Mouse (Mus musculus) intestine, embryonic 15.5 days (tissue): ENCODE results near the gene Gm15737. TPM values are rescaled to one million over a fixed set of nuclear protein-coding genes. Genes with fewer than 3 reads are reported as not detected.
A peak's percentile ranks its signal among the peaks of the same experiment; 100 is the strongest.

Experiments used
- ATAC-seq: fragments of 200-750 bp; cut with Nextera tagmentation; 2 replicates; pipeline ENCODE4 v1.8.0; 2017; ENCODE audit warnings: moderate TSS enrichment, moderate library complexity
- H3K27ac ChIP-seq: fragments of 300-500 bp; sonication (generic); 2 replicates; pipeline ENCODE4 v1.5.1; 2015; ENCODE audit warnings: mild to moderate bottlenecking, inconsistent platforms
- H3K27me3 ChIP-seq: fragments of 300-500 bp; sonication (generic); replicated peaks from 2 replicates; pipeline ENCODE4 v1.6.1; 2015; ENCODE audit warnings: inconsistent platforms
- H3K36me3 ChIP-seq: fragments of 300-500 bp; sonication (generic); 2 replicates; pipeline ENCODE4 v1.6.1; 2015; ENCODE audit warnings: inconsistent platforms
- H3K4me1 ChIP-seq: fragments of 300-500 bp; sonication (generic); replicated peaks from 2 replicates; pipeline ENCODE4 v1.6.1; 2015; ENCODE audit warnings: inconsistent platforms
- H3K4me2 ChIP-seq: fragments of 300-500 bp; sonication (generic); replicated peaks from 2 replicates; pipeline ENCODE4 v1.6.1; 2015; ENCODE audit warnings: mild to moderate bottlenecking, inconsistent platforms
- H3K4me3 ChIP-seq: fragments of 300-500 bp; sonication (generic); replicated peaks from 2 replicates; pipeline ENCODE4 v1.5.1; 2015; ENCODE audit warnings: inconsistent platforms
- H3K9ac ChIP-seq: fragments of 300-500 bp; sonication (generic); 2 replicates; pipeline ENCODE4 v1.6.1; 2015; ENCODE audit warnings: inconsistent platforms
- H3K9me3 ChIP-seq: fragments of 300-500 bp; sonication (generic); 2 replicates; pipeline ENCODE4 v1.6.1; 2016; ENCODE audit warnings: inconsistent platforms
- WGBS: fragments of 180-500 bp; shearing (Covaris S2); methylation state at CpG from one replicate; pipeline ENCODE4 v1.1.7; 2015; 5-methylcytosine and 5-hydroxymethylcytosine counted together
- polyA plus RNA-seq: library from polyadenylated mRNA; unstranded; fragments of >200 nt; fragmentation: Nextera tagmentation; extraction: Ambion mirVana; gene quantifications from 2 replicates; pipeline ENCODE4 v1.2.1, GENCODE M21; 2015

Gene Gm15737
- polyA plus RNA-seq, 1 experiment from 2014 or later, result 0.08 TPM

GRCm38 (mm10) chr6:92850250-92850649, 18.9 kb upstream of the Gm15737 start:
- peak; percentile 66 for ATAC-seq
- 41% methylated on average over 5 of the region's 5 CpGs for WGBS
- H3K27me3 ChIP-seq, result no peaks in the 10 kb centered on the region
- H3K36me3 ChIP-seq, result no peaks in the 10 kb centered on the region
- no peak overlapping the region for H3K4me3 ChIP-seq
- H3K4me1 ChIP-seq, result no peaks in the 10 kb centered on the region
- no peak overlapping the region for H3K27ac ChIP-seq
- no peak overlapping the region for H3K4me2 ChIP-seq
- no peak overlapping the region for H3K9ac ChIP-seq
- H3K9me3 ChIP-seq, result no peaks in the 10 kb centered on the region

GRCm38 (mm10) chr6:92854873-92855272, 14.3 kb upstream of the Gm15737 start:
- Histone ChIP-seq H3K4me2 (no peak overlapping the region), H3K36me3 (no peaks in the 10 kb centered on the region), H3K27ac (no peak overlapping the region), H3K9me3 (no peaks in the 10 kb centered on the region), H3K4me3 (no peak overlapping the region), H3K4me1 (no peaks in the 10 kb centered on the region), H3K27me3 (no peaks in the 10 kb centered on the region), H3K9ac (no peak overlapping the region)
- ATAC-seq, result no peak
- WGBS, result 73% methylated on average over 4 of the region's 4 CpGs

GRCm38 (mm10) chr6:92857761-92858160, 11.4 kb upstream of the Gm15737 start:
- Histone ChIP-seq H3K9me3 (no peaks in the 10 kb centered on the region), H3K36me3 (no peaks in the 10 kb centered on the region), H3K4me3 (no peak overlapping the region), H3K27ac (no peak overlapping the region), H3K4me1 (no peaks in the 10 kb centered on the region), H3K4me2 (no peak overlapping the region), H3K27me3 (no peaks in the 10 kb centered on the region), H3K9ac (no peak overlapping the region)
- no peak for ATAC-seq
- 91% methylated on average over 13 of the region's 13 CpGs for WGBS

- no peaks in the 10 kb centered on the region for H3K36me3 ChIP-seq
- H3K9me3 ChIP-seq, result no peaks in the 10 kb centered on the region
- no peaks in the 10 kb centered on the region for H3K4me1 ChIP-seq
- no peak overlapping the region for H3K4me3 ChIP-seq
- H3K27ac ChIP-seq, result no peak overlapping the region
- ATAC-seq, result no peak
- H3K27me3 ChIP-seq, result no peaks in the 10 kb centered on the region
- 81% methylated on average over 12 of the region's 12 CpGs for WGBS
- H3K9ac ChIP-seq, result no peak overlapping the region
- no peak overlapping the region for H3K4me2 ChIP-seq
These were observed 10.2 kb upstream of the Gm15737 start for GRCm38 (mm10) chr6:92858721-92859510.

GRCm38 (mm10) chr6:92860285-92860912, 8.8 kb upstream of the Gm15737 start:
- H3K9ac ChIP-seq, result no peak overlapping the region
- H3K36me3 ChIP-seq, result no peaks in the 10 kb centered on the region

GRCm38 (mm10) chr6:92862599-92862998, 6.6 kb upstream of the Gm15737 start:
- Histone ChIP-seq H3K27me3 (no peaks in the 10 kb centered on the region), H3K4me3 (no peak overlapping the region), H3K36me3 (no peaks in the 10 kb centered on the region), H3K9ac (no peak overlapping the region), H3K9me3 (no peaks in the 10 kb centered on the region), H3K27ac (no peak overlapping the region), H3K4me2 (no peak overlapping the region), H3K4me1 (no peaks in the 10 kb centered on the region)
- ATAC-seq, result no peak
- whole genome bisulfite sequencing, result 72% methylated on average over 9 of the region's 9 CpGs

More at GRCm38 (mm10) chr6:92860285-92860912, 8.8 kb upstream of the Gm15737 start:
- H3K9me3 ChIP-seq, result no peaks in the 10 kb centered on the region
- H3K27ac ChIP-seq, result no peak overlapping the region
- WGBS, result 57% methylated on average over 5 of the region's 5 CpGs
- no peak overlapping the region for H3K4me3 ChIP-seq
- H3K4me1 ChIP-seq, result no peaks in the 10 kb centered on the region
- H3K27me3 ChIP-seq, result no peaks in the 10 kb centered on the region
- no peak overlapping the region for H3K4me2 ChIP-seq
- peak; percentile 69; the same call in 1 of the 2 replicates for ATAC-seq

GRCm38 (mm10) chr6:92869582-92870219, 544 bp downstream of the Gm15737 start:
- H3K4me2 ChIP-seq, result peak overlapping the region; percentile 14; the same call in 1 of the 2 replicates
- no peak overlapping the region for H3K4me3 ChIP-seq
- peak; percentile 84 for ATAC-seq
- 30% methylated on average over 16 of the region's 16 CpGs for WGBS
- H3K4me1 ChIP-seq, result peaks cover 11% of the 10 kb centered on the region; the same call in 1 of the 2 replicates
- H3K27ac ChIP-seq, result peak overlapping the region; percentile 88
- H3K36me3 ChIP-seq, result no peaks in the 10 kb centered on the region
- H3K27me3 ChIP-seq, result no peaks in the 10 kb centered on the region
- H3K9me3 ChIP-seq, result no peaks in the 10 kb centered on the region
- H3K9ac ChIP-seq, result 0 out of 2 replicates have a peak overlapping the region, but pooled peaks have one; percentile 6

GRCm38 (mm10) chr6:92871813-92872212, 2.7 kb downstream of the Gm15737 start:
- Histone ChIP-seq H3K9me3 (no peaks in the 10 kb centered on the region), H3K36me3 (no peaks in the 10 kb centered on the region), H3K4me1 (peaks cover 11% of the 10 kb centered on the region; the same call in 1 of the 2 replicates), H3K9ac (no peak overlapping the region), H3K4me3 (no peak overlapping the region), H3K27ac (no peak overlapping the region), H3K4me2 (no peak overlapping the region), H3K27me3 (no peaks in the 10 kb centered on the region)
- ATAC-seq, result no peak
- WGBS, result 68% methylated on average over 4 of the region's 4 CpGs

- H3K4me1 ChIP-seq, result peaks cover 11% of the 10 kb centered on the region; the same call in 1 of the 2 replicates
These were observed 3.6 kb downstream of the Gm15737 start for GRCm38 (mm10) chr6:92872766-92873165.

GRCm38 (mm10) chr6:92874854-92875253, 5.7 kb downstream of the Gm15737 start:
- Histone ChIP-seq H3K9me3 (no peaks in the 10 kb centered on the region), H3K27me3 (no peaks in the 10 kb centered on the region), H3K4me1 (peaks cover 5% of the 10 kb centered on the region; the same call in 1 of the 2 replicates), H3K4me2 (no peak overlapping the region), H3K9ac (no peak overlapping the region), H3K36me3 (no peaks in the 10 kb centered on the region), H3K27ac (no peak overlapping the region), H3K4me3 (no peak overlapping the region)
- ATAC-seq, result no peak
- 62% methylated on average over 5 of the region's 5 CpGs for WGBS

More at GRCm38 (mm10) chr6:92872766-92873165, 3.6 kb downstream of the Gm15737 start:
- no peak overlapping the region for H3K4me3 ChIP-seq
- H3K27ac ChIP-seq, result no peak overlapping the region
- no peak for ATAC-seq
- H3K9ac ChIP-seq, result no peak overlapping the region
- WGBS, result 83% methylated on average over 10 of the region's 10 CpGs
- H3K9me3 ChIP-seq, result no peaks in the 10 kb centered on the region
- H3K4me2 ChIP-seq, result no peak overlapping the region
- H3K36me3 ChIP-seq, result no peaks in the 10 kb centered on the region
- H3K27me3 ChIP-seq, result no peaks in the 10 kb centered on the region

GRCm38 (mm10) chr6:92875340-92875739, 6.2 kb downstream of the Gm15737 start:
- no peak for ATAC-seq
- H3K4me3 ChIP-seq, result no peak overlapping the region
- 93% methylated on average over 2 of the region's 2 CpGs for WGBS
- no peak overlapping the region for H3K4me2 ChIP-seq
- no peaks in the 10 kb centered on the region for H3K27me3 ChIP-seq
- H3K27ac ChIP-seq, result no peak overlapping the region
- no peak overlapping the region for H3K9ac ChIP-seq
- H3K36me3 ChIP-seq, result no peaks in the 10 kb centered on the region
- H3K4me1 ChIP-seq, result peaks cover under 1% of the 10 kb centered on the region; the same call in 1 of the 2 replicates
- no peaks in the 10 kb centered on the region for H3K9me3 ChIP-seq

GRCm38 (mm10) chr6:92876121-92876520, 7.0 kb downstream of the Gm15737 start:
- no peaks in the 10 kb centered on the region for H3K36me3 ChIP-seq
- H3K4me2 ChIP-seq, result no peak overlapping the region
- no peaks in the 10 kb centered on the region for H3K9me3 ChIP-seq
- no peak overlapping the region for H3K27ac ChIP-seq
- H3K4me1 ChIP-seq, result no peaks in the 10 kb centered on the region
- no peak overlapping the region for H3K4me3 ChIP-seq
- no peak for ATAC-seq
- WGBS, result 79% methylated on average over 5 of the region's 5 CpGs
- H3K9ac ChIP-seq, result no peak overlapping the region
- H3K27me3 ChIP-seq, result no peaks in the 10 kb centered on the region
